In the genomic region with DNA sequence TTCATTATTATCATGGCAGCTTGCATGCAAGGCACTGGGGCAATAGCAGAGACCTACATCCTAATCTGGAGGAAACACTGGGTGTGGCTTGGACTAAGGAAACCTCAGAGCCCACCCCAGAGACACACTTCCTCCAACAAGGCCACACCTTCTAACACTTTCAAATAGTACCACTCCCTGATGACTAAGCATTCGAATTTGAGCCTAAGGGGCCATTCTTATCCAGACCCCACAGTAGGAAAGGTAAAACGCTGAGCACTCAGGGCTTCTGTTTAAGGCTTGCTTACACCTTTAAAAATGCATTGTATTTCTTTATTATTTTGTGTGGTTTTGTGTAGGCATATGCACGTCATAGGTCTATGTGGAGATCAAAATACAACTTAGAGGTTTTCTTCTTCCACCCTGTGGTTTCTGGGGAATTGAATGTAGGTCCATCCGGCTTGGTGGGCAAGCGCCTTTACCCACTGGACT, we compare ENCODE assay signal across 1 mouse cellular context.
TF ChIP-seq lines count a peak whose summit lies in the region.

No protein-coding gene starts in this region.

TF ChIP-seq in MEL, 35 proteins besides CTCF, POLR2A, EP300 and RAD21 (continued from another document):
- TF ChIP-seq POLR2AphosphoS2 (IDR thresholded peaks at IDR 0.05; ENCODE audit: low read length), result no peak
TF ChIP-seq in MEL: peak in this region for 17.
